Mouse (Mus musculus): ENCODE data around the gene B230307C23Rik. TPM values are rescaled to one million over a fixed set of nuclear protein-coding genes. Genes with fewer than 3 reads are reported as not detected.
"Not testable (repeated sequence)": the region's sequence is repeated elsewhere in the genome, so short reads cannot be mapped to it uniquely, and the experiment has no call there.

B230307C23Rik gene
- polyA plus RNA-seq, 1 experiment: 5.0 TPM

DNA sequence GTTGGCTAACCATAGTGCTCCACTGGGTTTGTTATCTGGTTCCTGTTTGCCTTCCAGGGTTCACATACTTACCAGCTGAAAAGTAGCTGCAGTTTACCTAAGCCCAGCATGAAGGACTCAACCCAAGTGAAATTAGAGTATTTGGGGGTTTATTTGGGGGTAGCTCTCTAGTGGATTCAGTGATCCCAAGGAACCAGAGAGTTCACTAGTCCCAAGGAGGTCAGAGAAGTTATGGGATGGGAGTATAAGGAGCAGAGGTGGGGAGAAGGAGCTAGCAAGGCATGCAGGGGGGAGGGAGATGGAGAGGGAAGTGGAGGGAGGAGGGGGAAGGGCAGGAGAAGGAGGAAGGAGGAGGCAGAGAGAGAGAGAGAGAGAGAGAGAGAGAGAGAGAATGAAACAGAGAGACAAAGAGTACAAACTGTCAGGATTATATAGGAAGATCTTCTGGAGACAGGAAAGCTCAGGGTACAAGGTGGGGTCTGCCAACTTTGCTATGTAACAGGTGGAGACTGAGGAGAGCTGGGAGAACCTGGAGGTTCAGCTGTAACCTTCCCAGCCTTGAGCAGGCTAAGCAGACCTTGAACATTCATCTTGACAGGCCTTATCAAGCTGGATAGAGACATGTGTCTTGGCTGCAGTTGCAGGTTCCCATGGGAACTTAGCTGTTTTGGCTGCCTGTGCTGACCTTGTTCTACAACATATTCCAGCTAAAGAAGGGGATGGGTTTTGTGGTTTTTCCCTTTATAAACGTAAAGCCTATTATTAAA, 1.1 kb upstream of the B230307C23Rik start:
- Histone ChIP-seq H3K36me3 (replicated peaks; ENCODE audit: low read length) (peaks cover 18% of the 10 kb centered on the region), H3K27me3 (replicated peaks) (no peaks in the 10 kb centered on the region), H3K4me3 (replicated peaks) (peak overlapping the region; percentile 94), H3K4me1 (peaks cover 58% of the 10 kb centered on the region), H3K9me3 (peaks cover 9% of the 10 kb centered on the region)
- no peak for TF ChIP-seq FLI1 (IDR thresholded peaks at IDR 0.05; ENCODE audit: low read length)
- TF ChIP-seq GATA1 (IDR thresholded peaks at IDR 0.05; ENCODE audit: borderline replicate concordance, low read length): no peak

DNA sequence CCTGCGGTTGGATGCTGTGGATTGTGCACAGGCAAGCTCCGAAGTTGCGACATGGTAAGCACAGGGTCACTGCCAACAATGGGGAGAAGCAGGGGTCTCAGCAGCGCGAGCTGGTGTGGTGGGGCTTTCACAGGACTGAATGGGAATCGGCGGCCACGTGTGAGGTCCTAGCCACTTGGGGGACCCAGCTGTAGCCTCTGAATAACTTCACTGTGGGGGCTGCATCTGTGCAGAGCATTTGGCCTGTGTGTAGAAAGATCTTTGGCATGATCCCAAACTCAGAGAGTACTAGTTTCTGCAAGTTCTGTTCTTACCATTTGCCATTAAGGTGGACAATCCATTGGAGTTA, 242 bp downstream of the B230307C23Rik start:
- H3K9me3 ChIP-seq: peaks cover 19% of the 10 kb centered on the region
- peaks cover 32% of the 10 kb centered on the region for H3K36me3 ChIP-seq (replicated peaks; ENCODE audit: low read length)
- peak overlapping the region; percentile 94 for H3K4me3 ChIP-seq (replicated peaks)
- H3K4me1 ChIP-seq: peaks cover 58% of the 10 kb centered on the region
- not testable (repeated sequence) for H3K27me3 ChIP-seq (replicated peaks)

DNA sequence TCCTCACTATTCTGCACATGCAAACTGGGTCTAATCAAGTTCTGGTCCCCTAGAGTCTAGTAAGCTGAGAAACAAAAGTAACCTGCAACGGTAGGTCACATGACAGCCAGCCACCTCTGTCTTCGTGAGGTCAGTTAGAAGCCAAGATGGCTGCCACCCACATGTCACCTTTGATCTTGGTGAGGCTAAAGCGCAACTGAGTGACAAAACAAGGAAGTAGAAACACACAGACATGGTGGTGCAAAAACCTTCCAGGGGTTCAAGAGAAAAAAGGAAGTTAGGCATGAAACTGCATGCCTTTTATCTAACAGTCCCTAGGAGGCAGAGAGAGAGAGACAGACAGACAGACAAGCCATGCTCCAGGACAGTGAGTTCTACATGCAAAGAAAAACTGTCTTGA, 25.0 kb downstream of the B230307C23Rik start:
- H3K27me3 ChIP-seq (replicated peaks): no peaks in the 10 kb centered on the region
- no peak for TF ChIP-seq GATA1 (IDR thresholded peaks at IDR 0.05; ENCODE audit: borderline replicate concordance, low read length)
- no peak overlapping the region for H3K4me3 ChIP-seq (replicated peaks)
- peaks cover 66% of the 10 kb centered on the region for H3K36me3 ChIP-seq (replicated peaks; ENCODE audit: low read length)
- H3K4me1 ChIP-seq: no peaks in the 10 kb centered on the region
- H3K9me3 ChIP-seq: peaks cover 54% of the 10 kb centered on the region

DNA sequence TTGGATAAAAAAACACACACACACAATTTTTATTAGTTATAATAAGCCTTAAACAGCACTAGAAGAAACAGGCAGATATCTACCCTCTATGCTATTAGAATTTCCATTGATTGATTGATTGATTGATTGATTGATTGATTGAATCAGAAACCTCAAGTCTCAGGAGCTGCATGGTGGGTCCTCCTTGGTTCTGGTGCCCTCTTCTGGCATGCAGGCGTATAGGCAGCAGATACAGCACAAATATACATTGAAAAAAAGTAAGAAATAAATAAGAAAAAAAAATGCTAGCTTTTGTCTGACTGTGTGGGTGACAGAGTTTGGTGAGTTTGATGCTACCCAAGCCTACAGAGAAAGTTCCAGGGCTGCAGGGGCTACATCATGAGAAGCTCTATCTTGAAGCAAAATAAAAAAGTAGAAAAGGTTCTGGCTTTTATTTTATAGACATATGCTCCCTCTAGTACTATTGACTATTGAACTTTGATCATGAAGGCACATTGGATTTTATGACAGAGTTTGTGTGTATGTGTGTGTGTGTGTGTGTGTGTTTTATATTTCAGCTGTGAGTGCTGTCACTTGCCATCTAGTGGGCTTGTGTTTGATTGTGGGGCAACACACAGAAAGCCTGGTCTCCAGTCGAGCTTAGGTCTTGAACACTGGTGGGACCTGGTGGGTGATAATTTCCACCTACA, 25.7 kb downstream of the B230307C23Rik start:
- Histone ChIP-seq H3K27me3 (replicated peaks) (no peaks in the 10 kb centered on the region), H3K4me3 (replicated peaks) (no peak overlapping the region), H3K36me3 (replicated peaks; ENCODE audit: low read length) (peaks cover 60% of the 10 kb centered on the region), H3K9me3 (peaks cover 47% of the 10 kb centered on the region), H3K4me1 (no peaks in the 10 kb centered on the region)
- TF ChIP-seq GATA1 (IDR thresholded peaks at IDR 0.05; ENCODE audit: borderline replicate concordance, low read length) (no peak), FLI1 (IDR thresholded peaks at IDR 0.05; ENCODE audit: low read length) (no peak)

DNA sequence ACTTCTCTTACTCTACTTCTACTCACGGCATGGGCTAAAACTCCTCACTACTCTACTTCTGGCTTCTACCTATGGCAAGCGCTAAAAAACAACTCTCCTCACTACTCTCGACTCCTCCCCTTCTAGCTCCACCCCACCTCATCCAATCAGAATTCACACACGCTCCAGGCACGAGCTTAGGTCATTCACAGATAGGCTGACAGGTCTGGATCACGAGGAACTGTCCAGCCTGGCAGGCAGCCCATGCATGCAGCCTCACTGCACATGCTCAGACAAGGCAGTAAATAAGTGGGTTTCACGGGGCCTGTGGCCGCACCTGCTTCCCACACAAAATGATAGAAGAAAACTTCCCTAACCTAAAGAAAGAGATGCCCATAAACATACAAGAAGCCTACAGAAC, 29.1 kb downstream of the B230307C23Rik start:
- H3K4me3 ChIP-seq (replicated peaks); H3K4me1 ChIP-seq; H3K27me3 ChIP-seq (replicated peaks): not testable (repeated sequence)
- peaks cover 45% of the 10 kb centered on the region for H3K9me3 ChIP-seq
- peaks cover 57% of the 10 kb centered on the region for H3K36me3 ChIP-seq (replicated peaks; ENCODE audit: low read length)

DNA sequence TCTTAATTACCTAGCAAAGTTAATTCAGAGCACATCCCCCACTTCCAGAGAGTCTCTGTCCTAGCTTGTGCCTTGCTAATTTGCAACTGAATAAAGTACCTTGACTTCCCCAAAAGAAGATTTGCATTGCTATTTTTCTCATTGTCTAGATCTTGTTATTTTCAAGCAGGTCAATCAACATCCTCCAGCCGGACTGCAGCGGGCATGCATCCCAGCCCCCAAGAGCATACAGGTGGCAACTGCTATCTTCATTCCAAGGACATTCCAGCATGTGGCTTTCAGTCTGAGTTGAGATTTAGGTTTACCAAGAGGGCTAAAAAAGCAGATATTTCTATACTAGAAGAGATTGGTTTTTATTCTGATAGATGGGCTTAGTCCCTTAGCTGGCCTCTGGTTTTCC, 37.9 kb downstream of the B230307C23Rik start:
- not testable (repeated sequence) for H3K27me3 ChIP-seq (replicated peaks); H3K4me1 ChIP-seq; H3K4me3 ChIP-seq (replicated peaks)
- H3K36me3 ChIP-seq (replicated peaks; ENCODE audit: low read length): peaks cover 17% of the 10 kb centered on the region
- peaks cover 13% of the 10 kb centered on the region for H3K9me3 ChIP-seq

DNA sequence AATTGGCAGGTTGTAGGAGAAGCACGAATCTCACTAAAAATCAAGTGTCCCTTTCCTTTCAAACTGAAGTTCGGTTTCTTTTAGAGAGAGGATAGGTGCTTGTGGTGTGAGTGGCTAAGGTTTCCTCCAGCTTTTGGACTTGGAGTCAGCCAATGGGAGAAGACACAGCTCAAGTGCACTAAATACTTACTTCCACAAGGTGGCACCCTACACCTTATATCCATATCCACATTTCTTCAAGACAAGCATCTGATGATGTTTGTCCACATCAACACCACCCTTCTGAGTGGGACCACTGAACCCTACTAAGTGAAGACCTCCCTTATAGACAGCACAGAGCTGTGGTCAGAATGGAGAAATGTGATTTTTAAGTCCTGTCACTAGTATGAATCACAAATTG, 44.6 kb downstream of the B230307C23Rik start:
- no peaks in the 10 kb centered on the region for H3K4me1 ChIP-seq
- H3K4me3 ChIP-seq (replicated peaks): no peak overlapping the region
- peaks cover 2% of the 10 kb centered on the region for H3K36me3 ChIP-seq (replicated peaks; ENCODE audit: low read length)
- H3K27me3 ChIP-seq (replicated peaks): no peaks in the 10 kb centered on the region
- no peaks in the 10 kb centered on the region for H3K9me3 ChIP-seq
- TF ChIP-seq GATA1 (IDR thresholded peaks at IDR 0.05; ENCODE audit: borderline replicate concordance, low read length) (no peak), FLI1 (IDR thresholded peaks at IDR 0.05; ENCODE audit: low read length) (no peak)

DNA sequence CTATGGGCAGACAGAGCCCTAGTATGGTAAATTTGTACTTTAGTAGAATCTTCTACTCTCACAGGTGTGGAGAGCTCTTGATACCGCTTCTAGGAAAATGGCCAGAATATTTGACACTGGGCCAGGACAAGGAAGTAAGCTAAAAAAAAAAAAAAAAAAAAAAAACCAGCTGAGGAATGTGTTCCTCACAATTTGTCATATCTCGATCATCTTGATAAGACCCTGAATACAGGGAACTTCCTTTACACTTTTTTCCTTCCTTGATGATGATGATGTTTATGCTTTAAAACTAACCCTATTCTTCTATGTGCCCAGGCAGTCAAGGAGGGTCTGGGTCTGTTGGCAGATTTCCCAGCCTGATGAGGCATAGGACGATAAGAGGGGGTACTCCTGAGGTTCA, 82.3 kb downstream of the B230307C23Rik start:
- peaks cover 17% of the 10 kb centered on the region; the same call in 1 of the 2 replicates for H3K4me1 ChIP-seq
- H3K4me3 ChIP-seq (replicated peaks); H3K27me3 ChIP-seq (replicated peaks); H3K36me3 ChIP-seq (replicated peaks; ENCODE audit: low read length): not testable (repeated sequence)
- H3K9me3 ChIP-seq: peaks cover 17% of the 10 kb centered on the region

DNA sequence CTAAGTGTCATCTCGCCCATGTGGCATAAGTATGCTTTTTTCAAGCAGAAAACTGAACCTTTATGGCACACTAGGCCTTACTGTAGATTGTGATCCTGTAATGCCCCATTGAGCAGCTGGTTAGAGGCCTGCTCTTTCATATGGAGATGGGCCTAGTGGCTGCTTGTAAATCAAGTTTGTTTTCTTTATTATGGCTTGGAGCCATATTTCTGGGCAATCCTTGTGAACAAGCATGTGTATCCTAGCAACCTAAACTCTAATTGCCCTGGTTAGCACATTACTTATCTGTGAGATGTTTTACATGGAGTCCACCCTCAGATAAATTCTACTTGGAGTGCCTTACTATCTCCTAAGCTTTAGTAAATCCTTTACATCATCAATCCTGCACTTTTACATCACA, 84.0 kb downstream of the B230307C23Rik start:
- peak overlapping the region; percentile 51 for H3K4me3 ChIP-seq (replicated peaks)
- peaks cover 17% of the 10 kb centered on the region; the same call in 1 of the 2 replicates for H3K4me1 ChIP-seq
- H3K27me3 ChIP-seq (replicated peaks); H3K36me3 ChIP-seq (replicated peaks; ENCODE audit: low read length); H3K9me3 ChIP-seq: not testable (repeated sequence)

Other genes starting within 250 kb of the B230307C23Rik start
- gene Ripk4, start 233.5 kb upstream of the B230307C23Rik start, polyA plus RNA-seq (2012; ENCODE audit: insufficient read depth, low replicate concordance): not detected in 2 replicates
- gene Prdm15, start 145.5 kb upstream of the B230307C23Rik start, polyA plus RNA-seq (2012; ENCODE audit: insufficient read depth, low replicate concordance): 0.68 and 0.90 TPM in 2 replicates
- gene C2cd2, start 34.7 kb upstream of the B230307C23Rik start, polyA plus RNA-seq (2012; ENCODE audit: insufficient read depth, low replicate concordance): 7.4 and 11.5 TPM in 2 replicates
- 13.6 and 18.1 TPM in 2 replicates for gene Zbtb21, start 34.7 kb upstream of the B230307C23Rik start, polyA plus RNA-seq (2012; ENCODE audit: insufficient read depth, low replicate concordance)
- gene A630089N07Rik, start 85.1 kb downstream of the B230307C23Rik start, polyA plus RNA-seq (2012; ENCODE audit: insufficient read depth, low replicate concordance): 0.08 TPM in 1 of 2 replicates, not detected in the other

Data from megakaryocyte, embryonic 14.5 days (primary cell).